Mouse (Mus musculus) macrophage (primary cell): ENCODE results near the gene Sf3b3. TPM values are rescaled to one million over a fixed set of nuclear protein-coding genes. Genes with fewer than 3 reads are reported as not detected.

Source experiments
- H3K27ac ChIP-seq: fragments of 350-480 bp; formaldehyde crosslinking; 2 replicates; pipeline ENCODE4 v1.9.0; 2021
- H3K36me3 ChIP-seq: fragments of 350-480 bp; formaldehyde crosslinking; 2 replicates; pipeline ENCODE4 v1.9.0; 2021; ENCODE audit errors: inconsistent target
- H3K4me3 ChIP-seq: fragments of 350-480 bp; formaldehyde crosslinking; 2 replicates; pipeline ENCODE4 v1.9.0; 2021; ENCODE audit errors: inconsistent target
- H3K79me2 ChIP-seq: fragments of 350-480 bp; formaldehyde crosslinking; 2 replicates; pipeline ENCODE4 v1.9.0; 2021; ENCODE audit errors: inconsistent target
- WGBS: methylation state at CpG from one replicate; pipeline ENCODE4 v1.1.7; 2026; ENCODE audit warnings: inconsistent platforms; ENCODE audit not compliant: missing documents; 5-methylcytosine and 5-hydroxymethylcytosine counted together
- polyA plus RNA-seq: library from polyadenylated mRNA; stranded (reverse); fragments of 250-400 nt; gene quantifications from 3 replicates; pipeline ENCODE4 v1.2.4, GENCODE M21; 2018; ENCODE audit warnings: inconsistent platforms

The Sf3b3 gene
- polyA plus RNA-seq, 1 experiment from 2014 or later: 41.6 TPM

GRCm38 (mm10) chr8:110806146-110806545 lies 40.4 kb downstream of the Sf3b3 start:
- 92% methylated on average over 1 of the region's 1 CpGs for WGBS
- Histone ChIP-seq H3K27ac (no peak overlapping the region), H3K4me3 (no peak overlapping the region), H3K79me2 (no peaks in the 10 kb centered on the region), H3K36me3 (peaks cover 18% of the 10 kb centered on the region; the same call in 1 of the 2 replicates)

- Histone ChIP-seq H3K36me3 (peaks cover 13% of the 10 kb centered on the region; the same call in 1 of the 2 replicates), H3K27ac (no peak within 1 kb of the TSS), H3K79me2 (no peaks in the 10 kb centered on the region), H3K4me3 (no peak within 1 kb of the TSS)
- WGBS: 55% methylated on average over 12 of the region's 12 CpGs
Observed at GRCm38 (mm10) chr8:110805669-110806068, 40.9 kb downstream of the Sf3b3 start, which contains the start of gene Il34. Gene Il34, minus strand, starts transcription at chr8:110805924.

- Histone ChIP-seq H3K4me3 (no peak overlapping the region), H3K36me3 (peaks cover 7% of the 10 kb centered on the region; the same call in 1 of the 2 replicates), H3K27ac (no peak overlapping the region), H3K79me2 (no peaks in the 10 kb centered on the region)
- WGBS: 70% methylated on average over 2 of the region's 3 CpGs
Observed at GRCm38 (mm10) chr8:110804825-110805514, 41.6 kb downstream of the Sf3b3 start.

- WGBS: 82% methylated on average over 7 of the region's 9 CpGs
- Histone ChIP-seq H3K4me3 (no peak overlapping the region), H3K79me2 (no peaks in the 10 kb centered on the region), H3K27ac (no peak overlapping the region), H3K36me3 (no peaks in the 10 kb centered on the region; the same call in 1 of the 2 replicates)
Observed at GRCm38 (mm10) chr8:110803856-110804255, 42.7 kb downstream of the Sf3b3 start.

- Histone ChIP-seq H3K4me3 (no peak overlapping the region), H3K79me2 (no peaks in the 10 kb centered on the region), H3K36me3 (no peaks in the 10 kb centered on the region), H3K27ac (no peak overlapping the region)
- WGBS: 97% methylated on average over 5 of the region's 5 CpGs
Observed at GRCm38 (mm10) chr8:110802988-110803387, 43.6 kb downstream of the Sf3b3 start.

GRCm38 (mm10) chr8:110797086-110797485 lies 49.5 kb downstream of the Sf3b3 start:
- H3K27ac ChIP-seq: no peak overlapping the region
- H3K4me3 ChIP-seq: no peak overlapping the region
- H3K79me2 ChIP-seq: no peaks in the 10 kb centered on the region
- no peaks in the 10 kb centered on the region for H3K36me3 ChIP-seq
- WGBS: 67% methylated on average over 8 of the region's 8 CpGs

- Histone ChIP-seq H3K36me3 (no peaks in the 10 kb centered on the region), H3K27ac (no peak overlapping the region), H3K4me3 (no peak overlapping the region), H3K79me2 (no peaks in the 10 kb centered on the region)
- WGBS: 89% methylated on average over 7 of the region's 7 CpGs
Observed at GRCm38 (mm10) chr8:110794363-110794965, 52.1 kb downstream of the Sf3b3 start.

GRCm38 (mm10) chr8:110793936-110794335 lies 52.7 kb downstream of the Sf3b3 start:
- no peak overlapping the region for H3K27ac ChIP-seq
- 92% methylated on average over 6 of the region's 9 CpGs for WGBS
- no peaks in the 10 kb centered on the region for H3K79me2 ChIP-seq
- H3K4me3 ChIP-seq: no peak overlapping the region
- H3K36me3 ChIP-seq: no peaks in the 10 kb centered on the region

GRCm38 (mm10) chr8:110793511-110793910 lies 53.1 kb downstream of the Sf3b3 start:
- Histone ChIP-seq H3K4me3 (no peak overlapping the region), H3K27ac (no peak overlapping the region), H3K36me3 (no peaks in the 10 kb centered on the region), H3K79me2 (no peaks in the 10 kb centered on the region)
- WGBS: 85% methylated on average over 9 of the region's 9 CpGs

- Histone ChIP-seq H3K4me3 (no peak overlapping the region), H3K79me2 (no peaks in the 10 kb centered on the region), H3K27ac (no peak overlapping the region), H3K36me3 (no peaks in the 10 kb centered on the region)
- WGBS: 80% methylated on average over 10 of the region's 11 CpGs
Observed at GRCm38 (mm10) chr8:110792574-110793200, 53.9 kb downstream of the Sf3b3 start.

GRCm38 (mm10) chr8:110791164-110791563 lies 55.4 kb downstream of the Sf3b3 start:
- H3K36me3 ChIP-seq: no peaks in the 10 kb centered on the region
- no peak overlapping the region for H3K4me3 ChIP-seq
- 79% methylated on average over 10 of the region's 10 CpGs for WGBS
- H3K27ac ChIP-seq: no peak overlapping the region
- H3K79me2 ChIP-seq: no peaks in the 10 kb centered on the region

- Histone ChIP-seq H3K79me2 (no peaks in the 10 kb centered on the region), H3K4me3 (no peak overlapping the region), H3K36me3 (no peaks in the 10 kb centered on the region), H3K27ac (no peak overlapping the region)
- 64% methylated on average over 6 of the region's 6 CpGs for WGBS
Observed at GRCm38 (mm10) chr8:110790270-110790669, 56.3 kb downstream of the Sf3b3 start.

- WGBS: 78% methylated on average over 11 of the region's 12 CpGs
- Histone ChIP-seq H3K4me3 (no peak overlapping the region), H3K27ac (no peak overlapping the region), H3K36me3 (no peaks in the 10 kb centered on the region), H3K79me2 (no peaks in the 10 kb centered on the region)
Observed at GRCm38 (mm10) chr8:110789571-110789970, 57.0 kb downstream of the Sf3b3 start.

GRCm38 (mm10) chr8:110788981-110789380 lies 57.6 kb downstream of the Sf3b3 start:
- no peaks in the 10 kb centered on the region for H3K36me3 ChIP-seq

GRCm38 (mm10) chr8:110787411-110787954 lies 59.1 kb downstream of the Sf3b3 start:
- Histone ChIP-seq H3K36me3 (no peaks in the 10 kb centered on the region), H3K27ac (no peak overlapping the region), H3K79me2 (no peaks in the 10 kb centered on the region), H3K4me3 (no peak overlapping the region)
- whole genome bisulfite sequencing: 96% methylated on average over 9 of the region's 9 CpGs

More at GRCm38 (mm10) chr8:110788981-110789380, 57.6 kb downstream of the Sf3b3 start:
- H3K27ac ChIP-seq: no peak overlapping the region
- no peak overlapping the region for H3K4me3 ChIP-seq
- no peaks in the 10 kb centered on the region for H3K79me2 ChIP-seq
- WGBS: 68% methylated on average over 12 of the region's 12 CpGs
